ENCODE assay signal across 9 mouse cellular contexts in genomic region chr13:29222261-29222838, GRCm38 (mm10).
DNase-seq lines count a peak whose midpoint lies in the region; ATAC-seq and TF ChIP-seq lines count a peak whose summit lies in the region.
"Had no signal": no experiment of that assay in that cellular context is flagged by ENCODE, and none has a peak within 500 bp of the region (broad histone marks: within the 10 kb centered on the region; RNA-seq: fewer than 3 reads in every experiment).

No protein-coding gene starts in this region.

- no peaks in the 10 kb centered on the region for H3K4me1 ChIP-seq in heart, postnatal 0 days (ENCODE audit: control insufficient read depth, insufficient read depth)
- H3K4me1 ChIP-seq in embryonic facial prominence, embryonic 11.5 days (ENCODE audit: control insufficient read depth, insufficient read depth, low read length): no peaks in the 10 kb centered on the region
- peaks cover 22% of the 10 kb centered on the region for H3K4me1 ChIP-seq in hindbrain, embryonic 13.5 days (replicated peaks)
- H3K4me1 ChIP-seq in neural tube, embryonic 14.5 days (ENCODE audit: control insufficient read depth, insufficient read depth, low read length): peaks cover 13% of the 10 kb centered on the region; the same call in 1 of the 2 replicates

- H3K4me3 ChIP-seq in heart, postnatal 0 days (ENCODE audit: low read depth, low read length): no peak overlapping the region
- H3K4me3 ChIP-seq in embryonic facial prominence, embryonic 11.5 days (ENCODE audit: low read depth, low read length): no peak overlapping the region
- H3K4me3 ChIP-seq in hindbrain, embryonic 13.5 days: no peak overlapping the region
- H3K4me3 ChIP-seq in neural tube, embryonic 14.5 days (ENCODE audit: low read depth, low read length): no peak overlapping the region

- DNase-seq in heart, postnatal 0 days (ENCODE audit: low spot score): peak; percentile 36
- DNase-seq in heart, adult 8-10 months (ENCODE audit: low spot score): no peak
- DNase-seq in embryonic facial prominence, embryonic 11.5 days (ENCODE audit: low spot score): peak; percentile 57
- DNase-seq in spleen, adult 18-20 months: no peak
- DNase-seq in adrenal gland, postnatal 4 days (ENCODE audit: low spot score in 2 of 2): no peak
- DNase-seq in spleen, postnatal 14 days (ENCODE audit: low spot score in 2 of 2): no peak
- DNase-seq: liver had no signal

- H3K27me3 ChIP-seq in heart, postnatal 0 days (ENCODE audit: control insufficient read depth, insufficient read depth, low read length): no peaks in the 10 kb centered on the region
- no peaks in the 10 kb centered on the region for H3K27me3 ChIP-seq in embryonic facial prominence, embryonic 11.5 days (ENCODE audit: control insufficient read depth, insufficient read depth, low read length)
- H3K27me3 ChIP-seq in hindbrain, embryonic 13.5 days: no peaks in the 10 kb centered on the region
- H3K27me3 ChIP-seq in neural tube, embryonic 14.5 days (ENCODE audit: control insufficient read depth, insufficient read depth, low read length): no peaks in the 10 kb centered on the region

- H3K36me3 ChIP-seq in heart, postnatal 0 days (replicated peaks; ENCODE audit: control insufficient read depth, insufficient read depth, low read length): no peaks in the 10 kb centered on the region
- no peaks in the 10 kb centered on the region for H3K36me3 ChIP-seq in embryonic facial prominence, embryonic 11.5 days (replicated peaks; ENCODE audit: control insufficient read depth, insufficient read depth, low read depth, low read length)
- no peaks in the 10 kb centered on the region for H3K36me3 ChIP-seq in hindbrain, embryonic 13.5 days
- no peaks in the 10 kb centered on the region for H3K36me3 ChIP-seq in neural tube, embryonic 14.5 days (ENCODE audit: control insufficient read depth, insufficient read depth, low read length)

- H3K27ac ChIP-seq in heart, postnatal 0 days (ENCODE audit: low read depth): peak overlapping the region; percentile 57
- 0 out of 2 replicates have a peak overlapping the region, but pooled peaks have one; percentile 35 for H3K27ac ChIP-seq in embryonic facial prominence, embryonic 11.5 days (replicated peaks; ENCODE audit: low read depth, low read length)
- peak overlapping the region; percentile 89 for H3K27ac ChIP-seq in hindbrain, embryonic 13.5 days
- peak overlapping the region; percentile 76 for H3K27ac ChIP-seq in neural tube, embryonic 14.5 days (ENCODE audit: low read depth, low read length)

- 0 out of 2 replicates have a peak, but pooled peaks have one; percentile 49 for ATAC-seq in heart, postnatal 0 days (ENCODE audit: insufficient read depth, low read depth)
- peak; percentile 80 for ATAC-seq in embryonic facial prominence, embryonic 11.5 days (replicated peaks; ENCODE audit: insufficient number of reproducible peaks, low FRiP score, low TSS enrichment, low read depth)
- peak; percentile 91 for ATAC-seq in hindbrain, embryonic 13.5 days (ENCODE audit: low FRiP score)
- peak; percentile 83 for ATAC-seq in neural tube, embryonic 14.5 days (ENCODE audit: low read depth)

- no peak overlapping the region for H3K4me2 ChIP-seq in heart, postnatal 0 days (ENCODE audit: low read depth, low read length)
- H3K4me2 ChIP-seq in embryonic facial prominence, embryonic 11.5 days (ENCODE audit: low read depth, low read length): no peak overlapping the region
- H3K4me2 ChIP-seq in hindbrain, embryonic 13.5 days: 0 out of 2 replicates have a peak overlapping the region, but pooled peaks have one; percentile 14
- H3K4me2 ChIP-seq in neural tube, embryonic 14.5 days (ENCODE audit: low read depth, low read length): no peak overlapping the region

- 0 out of 2 replicates have a peak, but pooled peaks have one; percentile 9 for TF ChIP-seq CTCF in heart, postnatal 0 days (IDR thresholded peaks at IDR 0.05; ENCODE audit: low read depth)

- no peak for TF ChIP-seq EP300 in heart, postnatal 0 days (IDR thresholded peaks at IDR 0.05; ENCODE audit: low read depth)

- 28% methylated on average over 10 of the region's 10 CpGs for WGBS in heart, postnatal 0 days
- WGBS in embryonic facial prominence, embryonic 11.5 days: 21% methylated on average over 10 of the region's 10 CpGs
- 6% methylated on average over 10 of the region's 10 CpGs for WGBS in hindbrain, embryonic 13.5 days
- 6% methylated on average over 10 of the region's 10 CpGs for WGBS in neural tube, embryonic 14.5 days

- 0 out of 2 replicates have a peak overlapping the region, but pooled peaks have one; percentile 25 for H3K9ac ChIP-seq in heart, postnatal 0 days (replicated peaks; ENCODE audit: low read depth, low read length)
- peak overlapping the region; percentile 22; the same call in 1 of the 2 replicates for H3K9ac ChIP-seq in embryonic facial prominence, embryonic 11.5 days (replicated peaks; ENCODE audit: low read length)
- H3K9ac ChIP-seq in hindbrain, embryonic 13.5 days: peak overlapping the region; percentile 46; the same call in 1 of the 2 replicates
- H3K9ac ChIP-seq in neural tube, embryonic 14.5 days (replicated peaks; ENCODE audit: low read depth, low read length): peak overlapping the region; percentile 37; the same call in 1 of the 2 replicates

- peaks cover 4% of the 10 kb centered on the region; the same call in 1 of the 2 replicates for H3K9me3 ChIP-seq in heart, postnatal 0 days (replicated peaks; ENCODE audit: control insufficient read depth, low read length)
- H3K9me3 ChIP-seq in embryonic facial prominence, embryonic 11.5 days (replicated peaks; ENCODE audit: control insufficient read depth, low read length): no peaks in the 10 kb centered on the region
- H3K9me3 ChIP-seq in hindbrain, embryonic 13.5 days: no peaks in the 10 kb centered on the region
- no peaks in the 10 kb centered on the region for H3K9me3 ChIP-seq in neural tube, embryonic 14.5 days (ENCODE audit: control insufficient read depth, low read length)

Comparison
In these comparisons a context has a peak if more than half of its experiments do, and no peak if none do; other contexts are left out.
1. DNase-seq: peak in heart, postnatal 0 days (single experiment) and embryonic facial prominence, embryonic 11.5 days (single experiment); none in heart, adult 8-10 months (single experiment), spleen, adult 18-20 months (0 of 2), adrenal gland, postnatal 4 days (0 of 2) and spleen, postnatal 14 days (0 of 2).
2. H3K27ac ChIP-seq: peak in every context shown above with its lines; median percentile 89 in hindbrain, embryonic 13.5 days; 76 in neural tube, embryonic 14.5 days; 57 in heart, postnatal 0 days; 35 in embryonic facial prominence, embryonic 11.5 days.
3. Peak in every context shown above with its lines, with median percentiles within 50 percentile points of each other: ATAC-seq and H3K9ac ChIP-seq.